Mouse (Mus musculus) E14TG2a.4 (cell line): ENCODE data around the gene Coa7.

Source experiments
- H3K27me3 ChIP-seq: 2 replicates; pipeline ENCODE4 v1.6.1; 2014; ENCODE audit warnings: low read length, control low read depth; ENCODE audit not compliant: insufficient read depth
- H3K36me3 ChIP-seq: 2 replicates; pipeline ENCODE4 v1.6.1; 2014; ENCODE audit warnings: low read length, control low read depth; ENCODE audit not compliant: insufficient read depth
- H3K4me1 ChIP-seq: replicated peaks from 2 replicates; pipeline ENCODE4 v1.6.1; 2014; ENCODE audit warnings: low read depth, low read length, control low read depth
- H3K4me3 ChIP-seq: replicated peaks from 2 replicates; pipeline ENCODE4 v1.5.1; 2014; ENCODE audit warnings: mild to moderate bottlenecking, low read length
- H3K9me3 ChIP-seq: 2 replicates; pipeline ENCODE4 v1.6.1; 2014; ENCODE audit warnings: low read length, control low read depth
- CTCF ChIP-seq: conservative IDR thresholded peaks from 2 replicates; pipeline ENCODE4 v1.5.1; 2014; ENCODE audit warnings: low read length
- NANOG ChIP-seq: IDR thresholded peaks from 2 replicates; pipeline ENCODE4 v1.6.1; 2014; ENCODE audit warnings: borderline replicate concordance, low read length, mixed read lengths
- POU5F1 ChIP-seq: IDR thresholded peaks from 2 replicates; pipeline ENCODE4 v1.6.1; 2014; ENCODE audit warnings: low read length, borderline replicate concordance

The Coa7 gene

GRCm38 (mm10) chr4:108386087-108386486, 58.1 kb downstream of the Coa7 start:
- H3K27me3 ChIP-seq, result peaks cover 33% of the 10 kb centered on the region
- H3K4me1 ChIP-seq, result peaks cover 75% of the 10 kb centered on the region
- no peaks in the 10 kb centered on the region for H3K9me3 ChIP-seq
- TF ChIP-seq POU5F1 (no peak), CTCF (no peak), NANOG (no peak)
- H3K36me3 ChIP-seq, result no peaks in the 10 kb centered on the region
- H3K4me3 ChIP-seq, result no peak overlapping the region

GRCm38 (mm10) chr4:108387106-108387505, 59.2 kb downstream of the Coa7 start:
- H3K4me1 ChIP-seq, result peaks cover 77% of the 10 kb centered on the region
- no peaks in the 10 kb centered on the region for H3K36me3 ChIP-seq
- peaks cover 25% of the 10 kb centered on the region for H3K27me3 ChIP-seq
- H3K4me3 ChIP-seq, result peak overlapping the region; percentile 54; the same call in 1 of the 2 replicates
- TF ChIP-seq CTCF (no peak), NANOG (no peak), POU5F1 (no peak)
- H3K9me3 ChIP-seq, result no peaks in the 10 kb centered on the region

- TF ChIP-seq POU5F1 (no peak), NANOG (no peak), CTCF (no peak)
- peaks cover 71% of the 10 kb centered on the region for H3K4me1 ChIP-seq
- no peaks in the 10 kb centered on the region for H3K9me3 ChIP-seq
- H3K27me3 ChIP-seq, result peaks cover 19% of the 10 kb centered on the region
- no peaks in the 10 kb centered on the region for H3K36me3 ChIP-seq
- peak overlapping the region; percentile 54 for H3K4me3 ChIP-seq
Measured at GRCm38 (mm10) chr4:108387681-108388253, 59.8 kb downstream of the Coa7 start.

GRCm38 (mm10) chr4:108388741-108389140, 60.8 kb downstream of the Coa7 start:
- Histone ChIP-seq H3K36me3 (no peaks in the 10 kb centered on the region), H3K4me1 (peaks cover 66% of the 10 kb centered on the region), H3K27me3 (peaks cover 9% of the 10 kb centered on the region), H3K9me3 (no peaks in the 10 kb centered on the region), H3K4me3 (no peak overlapping the region)
- TF ChIP-seq CTCF (no peak), NANOG (no peak), POU5F1 (no peak)

GRCm38 (mm10) chr4:108391124-108391523, 63.2 kb downstream of the Coa7 start:
- H3K4me3 ChIP-seq, result no peak overlapping the region
- H3K36me3 ChIP-seq, result no peaks in the 10 kb centered on the region
- H3K27me3 ChIP-seq, result no peaks in the 10 kb centered on the region
- H3K4me1 ChIP-seq, result peaks cover 42% of the 10 kb centered on the region
- TF ChIP-seq CTCF (no peak), NANOG (no peak)
- peaks cover 6% of the 10 kb centered on the region for H3K9me3 ChIP-seq
